Mouse (Mus musculus) megakaryocyte, adult 5-6 weeks (primary cell): ENCODE measurements at regions not wholly inside any gene's neighbourhood (a gene's known extent, or its start where the extent isn't known, plus 50 kb on each side); places are given as distances from the start of the nearest gene placed in this dataset.

Experiments used
- ATAC-seq: 2 replicates; pipeline ENCODE4 v1.8.0; 2016; ENCODE audit warnings: mild to moderate bottlenecking, inconsistent platforms; ENCODE audit not compliant: poor library complexity, severe bottlenecking

- peak; percentile 25; the same call in 1 of the 2 replicates for ATAC-seq
Measured at GRCm38 (mm10) chr9:116369059-116369718, 194.0 kb upstream of the Tgfbr2 start.

- no peak for ATAC-seq
Measured at GRCm38 (mm10) chr9:116366713-116367112, 191.6 kb upstream of the Tgfbr2 start.

DNA sequence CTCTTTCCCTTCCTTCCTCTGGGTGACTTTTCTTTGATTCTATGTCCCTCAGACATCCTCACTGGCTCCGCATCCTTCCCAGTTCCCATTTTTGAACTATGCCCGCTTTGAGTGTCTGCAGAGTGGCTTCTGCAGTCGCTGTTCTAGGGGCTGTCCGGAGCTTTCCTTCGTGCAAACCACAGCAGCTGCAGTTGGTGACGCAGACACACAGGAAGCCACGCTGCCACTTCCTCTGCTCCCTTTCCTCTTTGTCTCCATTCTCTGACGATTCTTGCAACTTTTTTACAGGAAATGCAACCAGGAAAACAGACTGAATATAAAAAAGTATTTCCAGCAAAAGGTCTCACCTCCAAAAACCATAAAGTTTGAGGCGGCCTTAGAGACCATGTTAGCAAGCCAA lies 191.0 kb upstream of the Tgfbr2 start:
- ATAC-seq: peak; percentile 93

DNA sequence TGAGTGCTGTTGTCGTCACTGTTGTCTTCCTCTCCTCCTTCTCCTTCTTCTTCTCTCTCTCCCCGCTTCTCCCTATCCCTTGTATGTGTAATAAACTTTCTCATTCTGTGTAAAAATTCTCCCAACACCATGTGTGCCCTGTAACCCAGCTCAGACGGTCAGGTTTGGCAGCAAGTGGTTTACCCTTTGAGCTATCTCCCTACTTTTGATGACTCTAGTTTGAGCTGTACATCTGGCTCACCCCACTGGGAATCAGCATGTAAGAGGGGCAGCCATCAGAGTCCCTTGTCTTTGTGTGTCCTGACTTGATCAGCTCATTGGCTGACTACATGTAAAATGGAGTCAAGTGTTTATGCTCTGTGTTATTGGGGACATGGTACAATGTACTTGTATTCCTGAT lies 190.5 kb upstream of the Tgfbr2 start:
- ATAC-seq: no peak

DNA sequence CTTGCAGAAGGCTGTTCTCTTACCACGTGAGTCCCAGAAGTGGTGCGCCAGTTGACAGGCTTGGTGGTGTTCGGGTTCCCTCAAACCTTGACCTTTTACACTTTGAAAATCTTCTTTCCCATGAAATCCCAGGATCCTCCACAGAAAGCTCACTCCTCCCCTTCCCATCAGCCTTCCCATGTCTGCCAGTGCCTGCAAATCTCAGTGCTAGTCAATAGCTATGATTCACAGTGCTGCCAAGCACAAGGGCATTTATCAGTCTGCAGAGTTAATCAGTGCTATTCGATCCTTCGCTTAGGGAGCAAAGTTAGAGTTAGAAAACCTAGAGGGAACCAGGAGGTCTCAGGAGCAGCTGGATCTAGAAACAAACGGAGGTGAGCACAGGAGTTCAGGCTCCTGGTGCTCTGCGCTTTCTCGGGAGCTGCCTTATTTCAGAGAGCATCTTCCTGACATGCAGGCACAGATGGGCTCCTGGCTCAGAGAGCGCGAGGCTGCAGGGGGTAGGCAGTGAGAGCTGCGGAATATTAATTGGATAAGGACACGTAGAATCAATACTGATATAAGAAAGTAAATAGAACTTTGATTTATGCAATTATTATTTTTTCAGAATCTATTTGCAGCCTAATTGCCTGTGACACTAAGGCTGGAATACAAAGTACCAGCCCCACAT lies 190.0 kb upstream of the Tgfbr2 start:
- no peak for ATAC-seq

DNA sequence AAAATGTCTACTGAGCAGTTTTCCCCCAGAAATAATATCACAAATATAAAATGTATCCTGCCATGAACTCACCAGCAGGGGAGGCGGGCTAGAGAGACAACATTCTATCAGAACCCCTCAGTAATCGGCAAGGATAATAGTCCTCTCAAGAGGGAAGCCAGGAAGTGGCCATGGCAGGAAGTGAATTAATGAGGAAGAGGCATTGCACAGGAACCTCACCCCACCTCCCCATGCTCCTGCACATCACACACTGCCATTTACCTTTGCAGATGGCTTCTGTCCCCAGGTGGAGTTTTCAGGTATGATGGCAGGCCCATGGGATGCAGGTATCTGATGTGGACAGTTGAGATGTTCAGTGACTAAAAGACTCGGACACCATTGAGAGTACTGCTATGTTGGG lies 185.9 kb upstream of the Tgfbr2 start:
- peak; percentile 55 for ATAC-seq

DNA sequence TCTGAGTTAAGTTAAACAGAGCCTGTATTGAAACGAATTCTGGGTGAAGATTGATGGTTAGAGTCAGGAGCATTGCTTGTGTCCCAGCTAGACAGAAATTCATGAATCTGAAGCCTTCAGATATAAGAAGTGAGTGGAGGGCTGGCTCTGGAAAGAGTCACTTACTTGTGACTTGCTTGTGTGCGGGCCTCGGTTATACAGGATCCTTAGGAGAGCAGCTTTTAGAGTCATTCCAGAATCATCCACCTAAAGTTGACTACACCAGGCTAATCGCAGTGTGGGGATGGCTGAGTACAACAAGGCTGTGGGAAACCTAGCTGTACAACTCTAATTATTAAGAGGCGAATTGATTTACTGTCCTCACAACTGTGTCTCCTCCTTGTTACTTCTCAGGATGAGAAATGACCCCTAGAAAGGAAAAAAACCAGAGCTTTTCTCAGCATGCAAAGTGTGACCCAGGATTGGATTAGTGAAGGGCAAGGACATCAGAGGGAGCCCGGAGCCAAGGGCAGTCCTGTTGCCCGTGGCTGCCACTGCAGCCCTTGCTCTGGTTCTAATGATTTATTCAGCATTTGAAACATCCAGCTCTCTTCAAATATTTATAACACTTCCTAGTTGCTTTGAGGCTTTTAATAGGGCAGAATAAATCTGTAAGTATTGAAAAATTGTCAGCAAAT lies 179.0 kb upstream of the Tgfbr2 start:
- ATAC-seq: no peak

DNA sequence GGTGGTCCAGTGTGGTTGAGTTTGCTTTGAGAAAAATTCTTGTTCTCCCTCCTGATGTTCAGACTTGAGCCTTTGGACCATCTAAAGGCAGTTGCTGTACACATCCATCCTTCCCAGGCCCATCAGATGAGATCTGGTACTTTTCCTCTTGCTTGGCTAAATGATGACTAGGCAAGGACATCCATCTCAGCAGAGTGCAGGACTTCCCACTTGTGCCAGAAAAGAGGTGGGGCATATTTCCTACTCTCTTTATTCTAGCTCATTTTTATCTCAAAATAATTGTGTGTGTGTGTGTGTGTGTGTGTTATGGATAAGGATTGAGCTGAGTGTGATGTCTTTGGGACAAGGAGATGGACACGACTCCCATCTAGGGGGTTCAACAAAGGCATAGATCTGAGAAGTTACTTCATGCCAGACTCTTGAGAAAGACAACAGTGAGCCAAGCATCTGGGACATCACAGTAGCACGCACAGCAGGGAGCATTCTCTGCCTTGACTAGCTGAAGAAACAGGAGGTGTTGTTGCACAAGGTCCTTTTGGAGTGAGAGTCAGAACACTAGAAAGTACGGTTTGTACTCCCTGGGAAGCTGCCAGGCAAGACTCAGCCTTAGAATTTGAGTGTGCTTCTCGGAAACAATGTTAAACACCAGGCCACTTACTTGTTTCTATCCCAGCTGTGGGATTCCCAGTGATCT lies 177.8 kb upstream of the Tgfbr2 start:
- peak; percentile 47 for ATAC-seq

DNA sequence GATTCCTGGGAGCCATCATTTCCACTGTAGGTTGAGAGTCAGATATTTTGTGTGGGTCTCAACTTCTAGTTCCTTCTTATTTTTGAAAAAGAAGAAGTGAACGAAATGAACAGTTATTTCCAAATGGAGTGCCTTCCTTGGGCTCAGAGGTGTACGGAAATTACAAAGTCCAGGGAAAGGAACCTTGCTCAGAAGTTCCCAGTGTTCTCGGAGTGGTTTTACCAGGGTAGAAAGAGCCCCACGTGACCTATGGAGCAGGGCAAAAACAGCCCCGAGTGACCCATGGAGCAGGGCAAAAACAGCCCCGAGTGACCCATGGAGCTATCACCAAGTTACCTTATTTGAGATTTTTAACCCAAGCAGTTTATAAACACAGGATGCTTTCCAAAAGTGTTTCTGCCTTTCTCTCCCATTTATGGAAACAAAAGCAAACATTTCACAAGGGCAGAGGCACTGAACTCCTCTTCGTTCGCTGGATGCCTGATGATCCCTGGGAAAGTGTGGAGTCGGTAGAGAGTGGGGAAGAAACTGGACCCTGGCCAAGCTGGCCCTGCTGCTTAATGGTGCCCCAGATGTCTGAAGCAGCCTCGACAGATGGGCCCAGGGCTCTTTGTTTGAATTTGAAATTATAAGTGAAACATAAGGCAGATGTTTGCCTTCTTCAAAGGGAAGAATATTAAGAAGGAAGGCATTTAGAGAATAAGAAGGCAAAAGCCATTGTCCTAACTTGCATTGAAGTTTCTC lies 175.8 kb upstream of the Tgfbr2 start:
- ATAC-seq: peak; percentile 79

DNA sequence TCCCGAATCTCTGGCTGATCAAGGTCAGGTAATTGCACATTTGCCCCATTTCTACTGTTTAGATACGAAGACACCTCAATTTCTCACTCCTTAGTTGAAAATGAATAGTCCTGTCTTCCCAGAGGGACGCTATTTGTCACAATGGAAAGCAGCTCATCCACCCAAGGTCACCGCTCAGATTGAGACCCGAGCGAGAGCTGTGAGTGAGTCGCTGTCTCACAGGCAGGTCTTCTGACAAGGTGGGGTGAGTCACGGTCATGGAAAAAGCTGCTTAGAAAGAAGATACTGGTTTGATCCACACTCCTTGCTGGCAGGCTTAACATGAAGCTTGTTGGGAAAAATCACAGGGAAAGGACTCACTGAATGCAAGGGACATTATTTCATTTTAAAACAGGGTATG lies 171.9 kb upstream of the Tgfbr2 start:
- ATAC-seq: no peak

GRCm38 (mm10) chr9:116346495-116346894 lies 171.3 kb upstream of the Tgfbr2 start:
- no peak for ATAC-seq

DNA sequence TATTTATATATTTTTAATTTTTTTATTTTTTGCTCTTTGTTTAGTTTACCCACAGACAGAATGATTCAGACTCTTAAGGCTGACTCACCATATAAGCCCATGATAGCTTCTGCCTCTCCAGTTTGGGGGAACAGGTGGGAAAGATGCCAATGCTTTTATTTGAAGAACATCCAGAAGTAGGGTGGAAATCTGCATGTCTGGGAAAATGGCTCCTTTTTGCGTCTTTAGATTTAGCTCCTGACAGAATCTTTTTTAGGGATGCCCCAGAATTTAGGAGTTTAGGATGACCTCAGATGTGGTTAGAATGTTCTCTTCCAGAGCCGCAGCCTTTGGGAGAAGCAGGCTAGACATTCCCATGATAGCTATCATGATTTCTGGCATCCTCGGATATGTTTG lies 167.9 kb upstream of the Tgfbr2 start:
- no peak for ATAC-seq

GRCm38 (mm10) chr9:116342446-116343085 lies 167.4 kb upstream of the Tgfbr2 start:
- no peak for ATAC-seq

- ATAC-seq: no peak
Measured at GRCm38 (mm10) chr9:116342009-116342408, 166.8 kb upstream of the Tgfbr2 start.

DNA sequence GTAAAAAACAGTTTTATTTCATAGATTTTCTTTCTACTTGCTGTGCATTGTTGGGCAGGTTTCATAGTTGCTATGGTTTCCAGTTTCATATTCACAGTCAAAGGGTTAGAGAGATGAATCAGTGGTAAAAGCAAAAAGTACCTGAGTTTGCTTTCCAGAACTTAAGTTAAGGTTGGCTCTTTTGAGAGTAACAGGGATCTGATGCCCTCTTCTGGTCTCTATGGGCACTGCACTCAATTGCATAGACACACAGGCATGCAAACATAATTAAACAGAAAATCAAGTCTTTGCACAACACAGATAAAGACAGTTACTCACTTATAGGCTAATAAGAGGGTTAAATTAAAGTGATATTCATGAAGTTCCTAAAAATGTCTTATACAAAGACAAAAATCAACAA lies 165.8 kb upstream of the Tgfbr2 start:
- no peak for ATAC-seq

DNA sequence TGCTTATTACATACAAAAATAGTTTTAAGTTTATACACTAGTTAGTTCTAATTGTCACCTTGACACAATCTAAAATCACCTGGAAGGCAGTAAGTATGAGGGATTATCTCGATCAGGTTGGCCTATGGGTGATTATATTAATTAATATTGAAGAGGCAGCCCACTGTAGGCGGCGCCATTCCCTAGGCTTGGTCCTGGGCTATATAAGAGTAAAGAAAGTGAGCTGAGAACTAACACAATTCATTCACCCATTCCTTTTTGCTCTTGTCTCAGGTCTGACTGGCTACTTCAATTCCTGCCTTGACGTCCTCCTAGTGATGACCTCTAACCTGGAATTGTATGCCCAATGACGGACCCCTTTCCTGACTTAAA lies 163.6 kb upstream of the Tgfbr2 start:
- ATAC-seq: no peak

- peak; percentile 90 for ATAC-seq
Measured at GRCm38 (mm10) chr9:116338093-116338728, 163.1 kb upstream of the Tgfbr2 start.

DNA sequence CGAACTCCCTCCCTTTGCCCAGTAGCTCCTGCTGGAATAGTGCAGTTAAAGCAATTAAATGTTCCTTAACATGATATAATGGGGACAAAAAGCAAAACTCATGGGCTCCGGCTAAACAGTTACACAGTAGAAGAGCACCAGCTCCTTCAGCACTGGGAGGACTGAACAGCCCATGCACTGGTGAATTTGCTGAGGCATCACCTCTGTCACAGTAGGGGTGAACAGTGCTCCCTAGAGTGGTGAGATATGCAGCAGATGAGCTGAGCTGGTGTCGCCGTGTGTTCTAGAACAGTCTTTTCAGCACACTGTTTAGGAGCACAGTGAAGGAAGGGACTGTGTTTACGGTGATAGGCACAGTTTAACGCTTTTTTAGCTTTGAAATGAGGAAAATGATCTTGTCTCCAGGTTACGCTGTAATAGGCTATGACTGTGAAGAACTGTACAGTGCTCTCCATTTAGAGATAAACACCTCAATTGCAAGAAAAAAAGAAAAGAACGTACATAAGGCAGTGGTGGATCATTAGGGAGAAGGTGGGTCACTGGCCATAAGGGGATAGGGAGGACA lies 162.4 kb upstream of the Tgfbr2 start:
- ATAC-seq: peak; percentile 2; the same call in 1 of the 2 replicates
